Mouse (Mus musculus) limb, embryonic 15.5 days (tissue): ENCODE results near the gene Tfb1m. TPM values are rescaled to one million over a fixed set of nuclear protein-coding genes. Genes with fewer than 3 reads are reported as not detected.

Experiments
- ATAC-seq: fragments of 200-750 bp; cut with Nextera tagmentation; 2 replicates; pipeline ENCODE4 v1.8.0; 2017; ENCODE audit warnings: low read depth, moderate TSS enrichment; ENCODE audit not compliant: insufficient number of reproducible peaks, low FRiP score, low TSS enrichment
- H3K27ac ChIP-seq: fragments of 300-500 bp; sonication (generic); 2 replicates; pipeline ENCODE4 v1.5.1; 2015; ENCODE audit warnings: moderate library complexity, mild to moderate bottlenecking, inconsistent platforms
- H3K27me3 ChIP-seq: fragments of 300-500 bp; sonication (generic); 2 replicates; pipeline ENCODE4 v1.6.1; 2015; ENCODE audit warnings: inconsistent platforms
- H3K36me3 ChIP-seq: fragments of 300-500 bp; sonication (generic); 2 replicates; pipeline ENCODE4 v1.6.1; 2015; ENCODE audit warnings: inconsistent platforms
- H3K4me1 ChIP-seq: fragments of 300-500 bp; sonication (generic); 2 replicates; pipeline ENCODE4 v1.6.1; 2015; ENCODE audit warnings: inconsistent platforms
- H3K4me2 ChIP-seq: fragments of 300-500 bp; sonication (generic); 2 replicates; pipeline ENCODE4 v1.6.1; 2015; ENCODE audit warnings: mild to moderate bottlenecking, inconsistent platforms
- H3K4me3 ChIP-seq: fragments of 300-500 bp; sonication (generic); 2 replicates; pipeline ENCODE4 v1.5.1; 2015; ENCODE audit warnings: mild to moderate bottlenecking, inconsistent platforms
- H3K9ac ChIP-seq: fragments of 300-500 bp; sonication (generic); 2 replicates; pipeline ENCODE4 v1.6.1; 2015; ENCODE audit warnings: inconsistent platforms
- H3K9me3 ChIP-seq: fragments of 300-500 bp; sonication (generic); 2 replicates; pipeline ENCODE4 v1.6.1; 2016; ENCODE audit warnings: inconsistent platforms
- WGBS: fragments of 180-500 bp; shearing (Covaris S2); methylation state at CpG from one replicate; pipeline ENCODE4 v1.1.7; 2015; 5-methylcytosine and 5-hydroxymethylcytosine counted together
- polyA plus RNA-seq: library from polyadenylated mRNA; unstranded; fragments of >200 nt; fragmentation: Nextera tagmentation; extraction: Ambion mirVana; gene quantifications from 2 replicates; pipeline ENCODE4 v1.2.1, GENCODE M21; 2015

Tfb1m gene
- polyA plus RNA-seq, 1 experiment from 2014 or later, result 14.4 TPM

DNA sequence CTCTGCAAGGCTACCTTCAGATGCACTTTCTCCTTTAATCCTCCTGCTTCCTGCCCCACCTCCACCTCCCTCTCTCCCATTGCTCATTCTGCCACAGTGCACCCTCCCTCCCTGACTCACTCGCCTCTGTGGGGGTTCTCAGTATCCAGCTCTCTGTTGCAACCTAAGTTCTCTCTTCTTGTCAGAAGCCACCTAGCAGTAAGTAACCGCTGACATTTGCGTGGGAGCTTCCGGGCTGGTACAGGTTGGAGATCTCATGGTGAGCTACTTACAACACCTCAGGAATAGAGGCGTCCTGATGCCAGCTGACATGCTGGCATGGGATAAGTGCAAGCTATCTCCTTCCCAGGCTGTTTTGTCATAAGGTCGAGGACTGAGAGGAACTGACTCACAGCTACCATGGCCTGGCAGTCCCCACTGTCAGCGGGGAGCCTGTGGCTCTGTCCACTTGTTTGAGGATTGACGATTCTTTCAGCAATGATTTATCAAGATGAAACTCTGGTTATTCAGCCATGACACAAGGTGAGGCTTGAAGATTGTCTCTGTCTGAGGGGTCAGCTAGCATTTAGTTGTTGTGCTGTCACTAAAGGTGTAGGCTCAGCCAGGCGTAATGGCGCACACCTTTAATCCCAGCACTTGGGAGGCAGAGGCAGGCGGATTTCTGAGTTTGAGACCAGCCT lies 67.2 kb downstream of the Tfb1m start:
- H3K36me3 ChIP-seq, result peaks cover 34% of the 10 kb centered on the region
- no peak overlapping the region for H3K4me3 ChIP-seq
- no peak overlapping the region for H3K27ac ChIP-seq
- ATAC-seq, result no peak
- H3K9me3 ChIP-seq, result no peaks in the 10 kb centered on the region
- H3K9ac ChIP-seq, result no peak overlapping the region
- H3K27me3 ChIP-seq, result no peaks in the 10 kb centered on the region
- 0 out of 2 replicates have a peak, but pooled peaks cover 2% of the 10 kb centered on the region for H3K4me1 ChIP-seq
- no peak overlapping the region for H3K4me2 ChIP-seq
- WGBS, result 83% methylated on average over 11 of the region's 11 CpGs

DNA sequence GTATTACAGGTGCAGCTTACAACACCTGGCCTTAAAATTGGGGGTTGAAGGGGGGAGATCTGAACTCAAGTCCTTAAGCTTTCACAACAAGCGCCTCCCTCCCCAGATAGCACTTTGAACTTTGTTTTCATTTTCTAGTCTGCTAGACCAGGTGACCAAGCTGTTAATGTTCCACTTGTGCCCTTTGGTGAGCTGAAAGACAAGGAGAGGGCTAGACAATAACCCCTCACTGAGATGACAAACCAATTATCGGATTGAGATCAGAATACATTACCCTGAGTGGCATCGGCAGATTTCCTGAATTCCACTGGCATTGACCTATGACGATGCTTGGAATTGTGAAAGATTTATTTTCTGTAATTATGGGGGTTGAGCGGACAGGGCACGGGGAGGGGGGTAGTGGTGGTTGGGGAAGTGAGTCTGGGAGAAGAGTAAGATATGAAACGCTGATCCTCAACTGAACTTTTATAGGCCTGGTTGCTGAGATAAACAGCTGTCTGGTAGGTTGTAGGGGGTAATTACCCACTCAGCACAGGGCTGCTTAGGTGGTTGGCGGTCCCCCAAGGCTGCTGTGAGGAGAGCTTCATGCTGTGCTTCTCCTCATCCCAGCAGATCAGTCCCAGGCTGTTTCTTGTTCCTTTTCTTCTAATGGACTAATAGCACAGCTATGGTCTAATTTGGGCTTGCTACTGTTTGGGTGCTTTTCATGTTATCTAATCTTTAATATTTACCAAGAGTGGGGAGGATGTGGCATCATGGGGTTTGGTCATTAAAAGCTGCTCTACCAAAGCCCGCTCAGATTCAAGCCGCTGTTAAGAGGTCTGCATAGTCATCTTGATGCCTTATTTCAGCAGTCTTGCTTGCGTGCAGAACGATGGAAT lies 69.6 kb downstream of the Tfb1m start:
- ATAC-seq, result no peak
- H3K4me3 ChIP-seq, result no peak overlapping the region
- no peak overlapping the region for H3K4me2 ChIP-seq
- H3K36me3 ChIP-seq, result peaks cover 30% of the 10 kb centered on the region
- 74% methylated on average over 12 of the region's 12 CpGs for WGBS
- H3K9ac ChIP-seq, result no peak overlapping the region
- H3K27ac ChIP-seq, result no peak overlapping the region
- no peaks in the 10 kb centered on the region for H3K4me1 ChIP-seq
- no peaks in the 10 kb centered on the region for H3K27me3 ChIP-seq
- no peaks in the 10 kb centered on the region for H3K9me3 ChIP-seq

DNA sequence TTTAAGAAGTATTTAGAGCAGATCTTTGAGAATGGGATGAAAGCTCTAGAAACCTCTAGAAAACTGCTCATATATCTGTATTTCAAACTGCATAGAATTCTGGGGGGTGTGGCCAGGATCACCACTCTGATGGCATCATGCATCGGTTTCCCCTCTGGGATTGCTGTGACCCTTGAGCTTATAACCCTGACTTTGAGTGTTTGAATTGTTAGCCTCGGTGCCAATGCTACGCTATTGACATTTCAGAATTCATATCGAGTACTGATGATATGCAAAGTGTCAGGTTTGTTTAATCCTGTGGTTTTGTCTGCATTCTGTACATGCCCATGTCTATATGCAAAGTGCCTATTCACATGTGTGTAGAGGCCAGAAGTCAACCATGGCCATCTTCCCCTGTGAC lies 70.4 kb downstream of the Tfb1m start:
- Histone ChIP-seq H3K4me1 (no peaks in the 10 kb centered on the region), H3K36me3 (peaks cover 27% of the 10 kb centered on the region), H3K27ac (no peak overlapping the region), H3K4me2 (no peak overlapping the region), H3K27me3 (no peaks in the 10 kb centered on the region), H3K4me3 (no peak overlapping the region), H3K9me3 (no peaks in the 10 kb centered on the region), H3K9ac (no peak overlapping the region)
- 94% methylated on average over 4 of the region's 4 CpGs for WGBS
- no peak for ATAC-seq

DNA sequence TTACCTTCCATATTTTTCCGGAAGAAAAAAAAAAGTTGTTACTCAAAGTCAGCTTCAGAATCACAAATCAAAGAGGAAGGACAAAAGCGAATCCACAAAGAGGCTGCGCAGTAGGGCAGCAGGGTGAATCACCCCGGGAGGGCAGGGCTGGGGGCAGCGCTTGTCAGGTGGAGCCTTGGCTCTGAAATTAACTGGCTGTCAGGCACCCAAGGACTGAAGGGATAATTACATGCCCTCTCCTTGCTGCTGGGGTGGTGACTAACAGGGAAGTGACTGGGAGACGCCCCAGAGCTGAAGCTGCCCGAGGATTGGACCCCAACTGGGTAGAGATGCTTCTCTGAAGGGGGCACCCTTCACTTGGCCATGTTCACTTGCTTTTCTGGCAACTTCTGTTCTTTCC lies 71.7 kb downstream of the Tfb1m start:
- H3K27me3 ChIP-seq, result no peaks in the 10 kb centered on the region
- H3K4me1 ChIP-seq, result no peaks in the 10 kb centered on the region
- peaks cover 32% of the 10 kb centered on the region for H3K36me3 ChIP-seq
- no peak for ATAC-seq
- no peak overlapping the region for H3K4me2 ChIP-seq
- WGBS, result 73% methylated on average over 7 of the region's 7 CpGs
- H3K9ac ChIP-seq, result no peak overlapping the region
- no peak overlapping the region for H3K27ac ChIP-seq
- H3K9me3 ChIP-seq, result no peaks in the 10 kb centered on the region
- no peak overlapping the region for H3K4me3 ChIP-seq

DNA sequence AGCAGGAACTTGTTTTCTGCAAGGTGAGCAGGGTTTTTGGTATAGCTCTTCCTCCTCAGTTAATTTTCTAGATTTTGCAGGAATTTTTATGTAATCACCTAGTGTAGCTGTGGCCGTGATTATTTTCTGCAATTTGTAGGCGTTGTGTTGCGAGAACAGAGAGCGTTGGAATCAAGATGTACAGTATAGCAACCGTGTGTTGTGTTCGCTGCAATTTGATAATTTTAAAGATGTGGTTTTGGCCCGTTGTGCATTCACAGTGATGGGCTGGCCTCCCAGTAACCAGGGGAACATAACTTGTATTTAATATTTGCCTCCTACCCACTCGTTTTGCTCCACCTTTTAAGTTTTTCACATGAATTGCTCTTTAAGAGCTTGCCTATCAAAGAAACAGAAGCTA lies 74.5 kb downstream of the Tfb1m start:
- H3K4me1 ChIP-seq, result no peaks in the 10 kb centered on the region
- WGBS, result 65% methylated on average over 8 of the region's 8 CpGs
- H3K4me3 ChIP-seq, result no peak overlapping the region
- no peak for ATAC-seq
- no peak overlapping the region for H3K4me2 ChIP-seq
- no peaks in the 10 kb centered on the region for H3K9me3 ChIP-seq
- H3K36me3 ChIP-seq, result peaks cover 42% of the 10 kb centered on the region
- no peaks in the 10 kb centered on the region for H3K27me3 ChIP-seq
- H3K9ac ChIP-seq, result no peak overlapping the region
- H3K27ac ChIP-seq, result no peak overlapping the region

DNA sequence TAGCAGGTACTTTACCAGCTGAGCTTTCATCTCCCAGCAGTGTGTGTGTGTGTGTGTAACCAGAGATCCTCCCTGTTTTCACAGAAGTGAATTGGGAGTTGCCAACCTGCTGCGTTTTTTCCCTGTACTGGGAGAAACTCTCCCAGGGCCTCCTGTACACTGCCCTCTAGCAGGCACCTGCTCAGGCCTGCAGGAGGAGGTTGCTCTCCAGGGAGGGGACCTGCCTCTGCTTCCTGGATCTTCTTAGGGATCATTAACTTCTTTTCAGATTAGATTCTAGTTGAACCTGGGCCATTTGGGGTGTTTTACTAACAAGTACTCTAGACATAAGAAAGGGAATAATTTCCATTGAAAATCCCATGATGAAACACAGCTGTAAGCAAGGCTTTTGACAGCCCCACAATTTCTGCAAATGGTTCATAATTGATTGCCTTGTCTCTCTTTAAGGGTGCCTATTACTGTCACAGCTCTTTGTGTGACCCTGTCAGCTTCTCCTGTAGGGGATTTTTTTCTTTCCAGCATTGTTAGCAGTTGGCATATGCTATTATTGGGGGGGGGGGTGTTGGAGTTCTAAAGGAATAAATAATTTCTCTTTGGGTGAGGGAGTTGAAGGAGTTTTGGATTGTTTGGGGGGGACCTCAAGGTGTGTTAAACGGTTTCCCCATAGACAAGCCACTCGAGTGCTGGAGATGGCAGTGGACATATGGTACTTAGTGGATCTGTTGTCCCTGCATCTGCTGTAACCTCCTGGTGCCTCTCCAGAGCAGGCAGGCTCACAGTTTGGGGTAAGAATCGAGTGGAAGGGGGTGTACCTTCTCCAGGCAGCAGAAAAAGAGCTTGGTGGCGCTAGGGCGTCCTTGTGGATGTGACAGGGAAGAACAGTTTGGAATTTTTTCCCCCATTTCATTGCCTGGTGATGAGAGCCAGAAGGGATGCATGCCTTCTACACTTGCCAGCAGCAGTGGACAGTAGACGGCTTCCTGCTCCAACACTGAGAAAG lies 75.7 kb downstream of the Tfb1m start:
- Histone ChIP-seq H3K27ac (no peak overlapping the region), H3K36me3 (peaks cover 40% of the 10 kb centered on the region), H3K9ac (no peak overlapping the region), H3K4me3 (no peak overlapping the region), H3K4me1 (no peaks in the 10 kb centered on the region), H3K27me3 (no peaks in the 10 kb centered on the region), H3K4me2 (no peak overlapping the region), H3K9me3 (no peaks in the 10 kb centered on the region)
- ATAC-seq, result no peak
- WGBS, result 57% methylated on average over 7 of the region's 7 CpGs

DNA sequence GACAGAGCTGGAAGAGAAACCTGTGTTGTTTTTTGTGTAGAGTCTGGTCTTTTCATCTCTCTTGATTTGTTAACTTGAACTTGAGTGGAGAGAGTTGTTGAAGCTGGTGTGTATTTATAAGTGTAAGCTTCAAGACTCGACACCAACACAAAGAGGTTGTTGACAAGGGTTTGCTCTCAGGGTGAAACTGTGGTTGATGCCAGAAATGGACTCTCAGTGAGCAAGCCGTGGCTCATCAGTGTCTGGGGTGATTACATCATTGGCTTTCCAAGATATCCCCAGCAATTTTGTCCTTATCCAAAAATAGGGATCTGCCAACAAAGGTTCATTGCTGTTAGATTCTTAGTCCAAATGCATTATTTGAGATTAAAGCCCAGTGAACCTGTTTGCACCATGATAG lies 81.0 kb downstream of the Tfb1m start:
- no peaks in the 10 kb centered on the region for H3K4me1 ChIP-seq
- H3K27me3 ChIP-seq, result no peaks in the 10 kb centered on the region
- H3K36me3 ChIP-seq, result peaks cover 39% of the 10 kb centered on the region
- H3K4me2 ChIP-seq, result no peak overlapping the region
- WGBS, result 84% methylated on average over 2 of the region's 2 CpGs
- no peak overlapping the region for H3K9ac ChIP-seq
- no peaks in the 10 kb centered on the region for H3K9me3 ChIP-seq
- no peak overlapping the region for H3K4me3 ChIP-seq
- ATAC-seq, result no peak
- no peak overlapping the region for H3K27ac ChIP-seq

DNA sequence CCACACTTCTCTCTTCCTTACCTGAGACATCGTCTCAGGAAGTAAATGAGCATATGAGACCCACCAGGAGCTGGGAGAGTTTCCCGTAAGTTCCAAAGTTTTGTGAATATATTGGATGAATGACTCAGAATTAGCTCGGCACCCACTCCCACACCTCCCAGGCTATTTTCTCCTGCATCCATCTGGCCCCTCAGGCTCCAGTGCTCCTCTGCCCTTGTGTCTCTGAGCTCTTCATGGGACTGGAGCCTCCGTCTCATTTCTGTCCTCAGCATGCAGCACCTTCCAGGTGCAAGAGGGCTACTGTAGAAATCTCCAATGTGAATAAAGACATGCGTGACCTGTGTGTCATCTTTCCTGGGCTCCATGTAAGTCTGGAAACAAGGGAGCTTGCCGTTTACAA lies 85.6 kb downstream of the Tfb1m start:
- no peak overlapping the region for H3K4me2 ChIP-seq
- no peaks in the 10 kb centered on the region for H3K27me3 ChIP-seq
- WGBS, result 84% methylated on average over 6 of the region's 6 CpGs
- H3K4me1 ChIP-seq, result no peaks in the 10 kb centered on the region
- no peak overlapping the region for H3K4me3 ChIP-seq
- no peak overlapping the region for H3K27ac ChIP-seq
- no peak overlapping the region for H3K9ac ChIP-seq
- H3K36me3 ChIP-seq, result peaks cover 21% of the 10 kb centered on the region; the same call in 1 of the 2 replicates
- H3K9me3 ChIP-seq, result no peaks in the 10 kb centered on the region
- no peak for ATAC-seq

Other genes with a start within 250 kb of the Tfb1m start
- 17.8 and 19.2 TPM in 2 replicates for gene Tiam2, start 231.2 kb downstream of the Tfb1m start, polyA plus RNA-seq
- gene Cldn20, start 25.2 kb downstream of the Tfb1m start, polyA plus RNA-seq, result 0.29 and 0.32 TPM in 2 replicates
- gene Nox3, start 138.5 kb upstream of the Tfb1m start, polyA plus RNA-seq, result not detected in 2 replicates